Comparison of ENCODE assay signal across 21 mouse cellular contexts in the genomic region with DNA sequence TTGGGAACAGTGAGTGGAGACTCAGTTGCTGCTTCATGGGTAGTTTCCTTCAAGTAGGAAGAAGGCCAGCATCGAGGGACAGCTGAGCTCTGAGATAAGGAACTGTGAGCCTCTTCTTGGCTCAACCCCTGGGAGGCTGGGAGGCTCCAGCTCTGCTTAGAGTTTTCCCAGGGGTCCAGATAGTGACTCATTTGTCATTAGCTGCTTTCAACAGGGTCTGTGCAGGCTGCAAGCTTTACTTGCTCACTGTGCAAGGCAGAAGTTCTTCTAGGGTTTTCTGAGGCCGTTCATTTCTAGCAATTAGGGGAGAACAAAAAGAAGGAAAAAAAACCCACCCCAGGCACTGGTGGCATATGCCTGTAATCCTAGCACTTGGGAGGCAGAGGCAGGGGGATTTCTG. TPM values are rescaled to one million over a fixed set of nuclear protein-coding genes. Genes with fewer than 3 reads are reported as not detected.
DNase-seq lines count a peak whose midpoint lies in the region; ATAC-seq lines count a peak whose summit lies in the region.
"Had no signal": no experiment of that assay in that cellular context is flagged by ENCODE, and none has a peak within 500 bp of the region (broad histone marks: within the 10 kb centered on the region; RNA-seq: fewer than 3 reads in every experiment).

No protein-coding gene starts in this region.

- no peaks in the 10 kb centered on the region for H3K36me3 ChIP-seq in liver, embryonic 13.5 days
- no peaks in the 10 kb centered on the region for H3K36me3 ChIP-seq in forebrain, embryonic 12.5 days (replicated peaks)
- H3K36me3 ChIP-seq in forebrain, embryonic 13.5 days (ENCODE audit: poor library complexity, severe bottlenecking), result no peaks in the 10 kb centered on the region
- H3K36me3 ChIP-seq: heart, embryonic 15.5 days; intestine, embryonic 15.5 days; kidney, embryonic 15.5 days; midbrain, embryonic 12.5 days; neural tube, embryonic 12.5 days had no signal

- peak; percentile 31; the same call in 1 of the 2 replicates for ATAC-seq in liver, embryonic 13.5 days (ENCODE audit: low read depth)
- no peak for ATAC-seq in forebrain, embryonic 12.5 days (ENCODE audit: low FRiP score)
- ATAC-seq in forebrain, embryonic 13.5 days, result no peak
- ATAC-seq: activated CD4-positive, CD25-positive, alpha-beta regulatory T cell, adult 4 months; forebrain, embryonic 14.5 days; intestine, embryonic 15.5 days; Patski had no signal

- 0 out of 2 replicates have a peak, but pooled peaks cover 11% of the 10 kb centered on the region for H3K9me3 ChIP-seq in liver, embryonic 13.5 days (replicated peaks)
- H3K9me3 ChIP-seq in forebrain, embryonic 12.5 days, result 0 out of 2 replicates have a peak, but pooled peaks cover 3% of the 10 kb centered on the region
- H3K9me3 ChIP-seq in forebrain, embryonic 13.5 days (replicated peaks), result peaks cover 12% of the 10 kb centered on the region; the same call in 1 of the 2 replicates
- H3K9me3 ChIP-seq: heart, embryonic 15.5 days; intestine, embryonic 15.5 days; kidney, embryonic 15.5 days had no signal

- no peak overlapping the region for H3K4me3 ChIP-seq in liver, embryonic 13.5 days (replicated peaks)
- H3K4me3 ChIP-seq in forebrain, embryonic 12.5 days (replicated peaks), result no peak overlapping the region
- no peak overlapping the region for H3K4me3 ChIP-seq in forebrain, embryonic 13.5 days
- H3K4me3 ChIP-seq: heart, embryonic 15.5 days; intestine, embryonic 15.5 days; kidney, embryonic 15.5 days; midbrain, embryonic 12.5 days; neural tube, embryonic 12.5 days had no signal

- peak; percentile 55 for DNase-seq in adipocyte (ENCODE audit: low spot score)
- DNase-seq in heart, adult 8-10 months (ENCODE audit: low spot score), result peak; percentile 21
- DNase-seq in heart, postnatal 14 days, result peak; percentile 20 to 43
- no peak for DNase-seq in liver, embryonic 13.5 days
- no peak for DNase-seq in adrenal gland, adult 8-10 months
- no peak for DNase-seq in cerebellum, postnatal 36 days
- DNase-seq: adrenal gland, postnatal 36 days; cerebellum, adult 18-20 months; gastrocnemius, postnatal 14 days; thymus, adult 18-20 months had no signal

- no peak overlapping the region for H3K9ac ChIP-seq in liver, embryonic 13.5 days
- H3K9ac ChIP-seq in forebrain, embryonic 12.5 days, result no peak overlapping the region
- H3K9ac ChIP-seq in forebrain, embryonic 13.5 days, result no peak overlapping the region
- H3K9ac ChIP-seq: heart, embryonic 15.5 days; hindbrain, embryonic 14.5 days; intestine, embryonic 15.5 days; kidney, embryonic 15.5 days; midbrain, embryonic 12.5 days; neural tube, embryonic 12.5 days had no signal

- H3K4me2 ChIP-seq in liver, embryonic 13.5 days, result no peak overlapping the region
- no peak overlapping the region for H3K4me2 ChIP-seq in forebrain, embryonic 12.5 days
- H3K4me2 ChIP-seq in forebrain, embryonic 13.5 days, result no peak overlapping the region
- H3K4me2 ChIP-seq: heart, embryonic 15.5 days; hindbrain, embryonic 14.5 days; intestine, embryonic 15.5 days; kidney, embryonic 15.5 days; midbrain, embryonic 12.5 days; neural tube, embryonic 12.5 days had no signal

- no peak overlapping the region for H3K27ac ChIP-seq in liver, embryonic 13.5 days
- no peak overlapping the region for H3K27ac ChIP-seq in forebrain, embryonic 12.5 days
- no peak overlapping the region for H3K27ac ChIP-seq in forebrain, embryonic 13.5 days
- H3K27ac ChIP-seq: heart, embryonic 15.5 days; hindbrain, embryonic 14.5 days; intestine, embryonic 15.5 days; kidney, embryonic 15.5 days; midbrain, embryonic 12.5 days; neural tube, embryonic 12.5 days had no signal

- H3K4me1 ChIP-seq in liver, embryonic 13.5 days (replicated peaks), result peaks cover 14% of the 10 kb centered on the region
- no peaks in the 10 kb centered on the region for H3K4me1 ChIP-seq in forebrain, embryonic 12.5 days
- 0 out of 2 replicates have a peak, but pooled peaks cover 4% of the 10 kb centered on the region for H3K4me1 ChIP-seq in forebrain, embryonic 13.5 days
- H3K4me1 ChIP-seq: intestine, embryonic 15.5 days; midbrain, embryonic 12.5 days; neural tube, embryonic 12.5 days had no signal

- 30% methylated on average over 2 of the region's 2 CpGs for WGBS in liver, embryonic 13.5 days (ENCODE audit: insufficient replicate concordance)
- WGBS in forebrain, embryonic 12.5 days, result 94% methylated on average over 2 of the region's 2 CpGs
- WGBS in forebrain, embryonic 13.5 days, result 87% methylated on average over 2 of the region's 2 CpGs

- intact Hi-C loops in heart, postnatal 14 days (cut with DNase I), result no loop called here

- H3K27me3 ChIP-seq in liver, embryonic 13.5 days, result no peaks in the 10 kb centered on the region
- H3K27me3 ChIP-seq in forebrain, embryonic 12.5 days, result no peaks in the 10 kb centered on the region
- H3K27me3 ChIP-seq in forebrain, embryonic 13.5 days, result no peaks in the 10 kb centered on the region
- H3K27me3 ChIP-seq: heart, embryonic 15.5 days; intestine, embryonic 15.5 days; kidney, embryonic 15.5 days; midbrain, embryonic 12.5 days; neural tube, embryonic 12.5 days; Patski had no signal

RNA-seq across cellular contexts. Expression of gene Prickle1, which starts 44.5 kb away (rescaled TPM):
- total RNA-seq in heart, adult 8-10 months (2022), result 10 to 100 TPM; 10.8 to 18.3 (median 15.4) TPM
- 10 to 100 TPM; 16.7 to 19.9 TPM for total RNA-seq in heart, postnatal 14 days (2021)
- 4.2 and 5.6 TPM in 2 replicates for polyA plus RNA-seq in liver, embryonic 13.5 days (2015; fragmentation: Nextera tagmentation; extraction: Ambion mirVana)
- 9.0 and 11.0 TPM in 2 replicates for polyA plus RNA-seq in forebrain, embryonic 12.5 days (2016; fragmentation: Nextera tagmentation; extraction: Ambion mirVana)
- 10 to 100 TPM; 16.9 to 32.3 (median 22.9) TPM for total RNA-seq in adrenal gland, adult 8-10 months (2022)
- polyA plus RNA-seq in forebrain, embryonic 13.5 days (2015; fragmentation: Nextera tagmentation; extraction: Ambion mirVana), result 5.6 and 6.9 TPM in 2 replicates

Comparison
In these comparisons a context has a peak if more than half of its experiments do, and no peak if none do; other contexts are left out.
1. DNase-seq: peak in adipocyte (single experiment), heart, adult 8-10 months (single experiment) and heart, postnatal 14 days (2 of 2); none in liver, embryonic 13.5 days (single experiment), adrenal gland, adult 8-10 months (single experiment) and cerebellum, postnatal 36 days (0 of 2).